Mouse (Mus musculus): Measurements from ENCODE around the gene Arsg.

The Arsg gene

GRCm38 (mm10) chr11:109549599-109550290 lies 76.6 kb downstream of the Arsg start:
- no peak for DNase-seq

GRCm38 (mm10) chr11:109553921-109554320 lies 80.7 kb downstream of the Arsg start:
- no peak for DNase-seq

DNA sequence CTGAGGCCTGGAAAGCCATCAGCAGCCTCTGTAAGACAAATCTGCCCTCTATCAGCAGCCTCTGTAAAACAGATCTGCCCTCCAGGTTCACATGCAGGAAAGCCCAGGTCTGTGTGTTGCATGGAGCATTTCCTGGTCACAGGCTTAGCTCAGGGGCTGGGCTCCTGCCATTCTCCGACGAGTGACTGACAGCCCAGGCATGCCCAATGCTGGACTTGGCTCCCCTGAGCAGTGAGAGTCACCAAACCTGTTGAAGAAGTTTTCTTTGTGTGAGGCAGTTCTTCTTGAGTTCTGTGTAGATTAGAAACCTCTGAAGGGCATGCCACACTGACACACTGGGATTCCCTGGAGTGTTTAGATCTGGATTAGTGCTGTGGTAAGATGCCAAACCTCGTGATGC lies 81.3 kb downstream of the Arsg start:
- DNase-seq, result no peak

- no peak for DNase-seq
Observed at GRCm38 (mm10) chr11:109556130-109556529, 83.0 kb downstream of the Arsg start.

GRCm38 (mm10) chr11:109557419-109557818 lies 84.2 kb downstream of the Arsg start:
- DNase-seq, result no peak

- no peak for DNase-seq
Observed at GRCm38 (mm10) chr11:109559241-109559640, 86.1 kb downstream of the Arsg start.

GRCm38 (mm10) chr11:109560793-109561257 lies 87.7 kb downstream of the Arsg start:
- no peak for DNase-seq

DNA sequence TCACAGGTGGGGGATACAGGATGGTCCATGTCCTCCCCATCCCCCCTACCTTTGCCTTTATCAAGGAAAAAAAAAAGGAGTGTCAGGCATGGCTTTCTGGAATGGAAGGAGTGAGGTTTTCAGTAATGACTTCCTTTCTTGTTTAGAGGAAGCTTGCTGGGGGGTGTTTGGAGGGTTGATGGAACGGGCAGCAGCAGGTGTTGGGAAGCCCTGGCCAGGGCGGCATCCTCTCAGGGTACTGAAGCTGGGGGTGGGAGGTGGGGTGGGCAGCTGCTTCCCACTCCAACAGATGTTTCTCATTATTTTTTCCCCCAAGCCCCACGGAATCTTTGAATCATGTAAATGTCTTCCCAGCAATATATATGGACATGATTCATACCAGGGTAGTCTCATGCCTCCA lies 88.3 kb downstream of the Arsg start:
- DNase-seq, result no peak

GRCm38 (mm10) chr11:109563708-109564107 lies 90.5 kb downstream of the Arsg start:
- DNase-seq, result no peak

DNA sequence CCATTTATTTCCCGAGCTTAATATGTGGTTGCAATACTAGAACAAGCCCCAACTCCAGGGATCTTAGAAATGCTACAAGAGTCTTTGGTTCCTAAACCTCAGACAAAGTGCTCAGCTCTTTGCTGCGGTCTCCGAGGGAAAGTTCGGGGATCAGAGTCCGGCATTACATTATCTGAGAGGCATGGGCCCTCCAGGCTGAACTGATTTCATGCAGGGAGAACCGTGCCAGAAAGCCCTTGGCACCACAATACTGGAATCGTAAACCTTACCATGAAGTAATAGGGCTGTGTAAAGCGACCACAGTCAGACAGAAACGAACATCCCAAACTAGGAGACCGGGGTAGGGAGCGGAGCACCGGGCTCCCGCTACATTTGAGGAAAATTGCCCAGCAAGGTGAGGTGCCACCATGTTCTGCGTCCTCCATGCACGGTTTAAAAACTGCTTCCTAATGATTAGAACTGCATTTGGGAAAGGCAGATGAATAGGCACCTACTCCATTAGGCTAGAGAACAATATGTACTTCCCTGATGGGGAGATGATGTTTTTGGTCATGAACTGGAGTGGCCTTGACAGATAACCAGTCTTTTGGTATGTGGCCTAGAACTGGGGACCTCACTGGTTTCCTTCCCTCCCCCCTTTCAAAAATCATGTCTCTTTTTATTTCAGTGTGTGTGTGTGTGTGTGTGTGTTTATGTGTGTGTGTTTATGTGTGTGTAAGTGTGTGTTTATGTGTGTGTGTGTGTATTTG lies 91.5 kb downstream of the Arsg start:
- DNase-seq, result no peak

- no peak for DNase-seq
Observed at GRCm38 (mm10) chr11:109569007-109569618, 95.9 kb downstream of the Arsg start.

GRCm38 (mm10) chr11:109569809-109570208 lies 96.6 kb downstream of the Arsg start:
- DNase-seq, result no peak

GRCm38 (mm10) chr11:109572051-109572450 lies 98.9 kb downstream of the Arsg start:
- no peak for DNase-seq

DNA sequence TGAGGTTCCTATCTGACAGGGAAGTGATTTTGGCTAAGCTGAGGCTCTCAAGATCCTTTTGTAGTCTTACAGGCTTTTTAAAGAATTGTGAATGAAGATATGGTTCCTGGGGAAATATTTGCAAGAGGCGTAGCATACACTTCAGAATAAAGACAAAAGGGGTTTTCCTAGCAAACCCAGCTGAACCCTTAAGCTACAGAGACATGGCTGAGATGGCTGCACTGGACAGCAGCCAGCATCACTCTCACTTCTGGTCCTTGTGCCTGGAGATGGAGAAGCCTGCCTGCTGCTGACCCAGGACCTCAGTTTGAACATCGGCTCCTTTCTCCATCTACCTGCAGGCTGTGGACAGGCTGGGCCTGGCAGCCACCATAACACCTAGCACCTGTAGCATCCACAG lies 101.4 kb downstream of the Arsg start:
- no peak for DNase-seq

DNA sequence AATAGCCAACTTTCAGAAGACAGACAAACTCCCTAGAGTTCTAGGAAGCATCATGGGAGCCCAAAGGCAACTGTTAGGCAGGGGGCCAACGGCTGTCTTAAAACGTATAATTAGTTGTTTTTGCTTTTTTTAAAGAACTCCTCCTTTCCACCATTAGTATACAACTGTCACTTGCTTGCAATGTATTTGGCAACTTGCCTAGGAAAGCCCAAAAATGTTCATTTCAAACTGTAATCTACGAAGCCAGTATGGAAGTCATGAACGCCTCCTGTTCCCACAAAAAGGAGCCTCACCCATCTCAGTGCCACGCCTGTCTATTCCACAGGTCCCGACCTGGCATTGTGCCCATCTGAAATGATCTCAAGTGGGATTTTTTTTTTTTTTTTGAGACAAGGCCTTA lies 102.7 kb downstream of the Arsg start:
- DNase-seq, result no peak

GRCm38 (mm10) chr11:109578536-109578935 lies 105.4 kb downstream of the Arsg start:
- no peak for DNase-seq

DNA sequence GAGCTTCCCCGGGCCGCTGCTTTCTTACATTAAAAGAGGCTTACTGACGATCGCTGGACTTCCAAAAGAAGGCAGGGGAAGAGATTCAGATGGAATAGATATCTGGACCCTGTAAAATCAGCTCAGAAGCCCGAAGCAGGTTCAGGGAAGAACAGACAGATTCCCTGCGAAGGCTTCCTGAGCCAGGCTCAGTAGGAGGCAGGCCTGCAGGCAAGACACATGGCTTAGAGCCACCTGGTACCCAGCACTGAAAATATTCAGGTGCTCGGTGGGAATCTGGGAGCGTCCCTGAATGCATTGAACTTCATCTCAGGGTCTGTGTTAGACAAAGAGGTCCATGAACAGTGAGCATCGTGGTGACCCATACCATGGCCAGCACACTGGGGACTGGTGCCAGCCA lies 106.8 kb downstream of the Arsg start:
- DNase-seq, result no peak

- no peak for DNase-seq
Observed at GRCm38 (mm10) chr11:109583986-109584385, 110.8 kb downstream of the Arsg start.

DNA sequence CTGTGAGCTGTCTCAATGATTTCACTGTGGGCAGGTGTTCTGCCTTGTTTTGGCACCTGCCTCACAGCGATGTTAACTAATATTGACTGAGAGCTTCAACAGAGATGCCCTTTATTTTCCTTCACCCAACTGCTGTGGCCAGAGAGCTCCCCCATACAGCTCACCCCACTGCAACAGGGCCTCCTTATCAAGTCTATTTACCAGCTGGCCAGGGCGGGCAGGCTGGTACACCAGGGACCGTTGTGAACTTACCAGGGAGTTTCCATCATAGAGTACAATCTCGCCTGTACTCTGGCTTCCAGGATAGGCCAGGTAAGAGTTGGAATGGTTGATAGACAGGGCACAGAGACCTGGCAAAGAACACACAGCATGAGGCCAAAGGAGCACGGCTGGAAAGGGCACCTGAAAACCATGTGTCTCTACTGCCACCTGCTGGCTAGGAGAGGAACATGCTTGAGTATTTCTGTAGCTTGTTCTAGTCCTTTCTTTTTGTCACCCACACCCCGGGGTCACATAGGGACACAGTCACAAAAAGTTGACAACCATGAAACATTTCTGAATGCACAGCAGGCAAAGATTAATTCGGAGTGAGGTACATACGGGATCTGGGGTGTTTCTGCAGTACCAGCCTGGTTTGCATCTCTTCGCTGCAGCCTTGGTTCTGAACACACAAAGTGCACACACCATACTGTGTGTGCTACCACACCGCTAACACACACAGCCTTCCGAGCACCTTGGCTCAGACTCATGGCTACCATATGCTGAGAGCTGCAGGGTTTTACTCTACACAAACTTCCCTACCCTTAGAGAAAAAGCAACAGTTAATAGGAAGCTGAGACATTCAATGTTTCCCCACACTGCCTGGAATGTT lies 111.9 kb downstream of the Arsg start:
- peak; percentile 61 for DNase-seq

GRCm38 (mm10) chr11:109586424-109586823 lies 113.2 kb downstream of the Arsg start:
- DNase-seq, result no peak

DNA sequence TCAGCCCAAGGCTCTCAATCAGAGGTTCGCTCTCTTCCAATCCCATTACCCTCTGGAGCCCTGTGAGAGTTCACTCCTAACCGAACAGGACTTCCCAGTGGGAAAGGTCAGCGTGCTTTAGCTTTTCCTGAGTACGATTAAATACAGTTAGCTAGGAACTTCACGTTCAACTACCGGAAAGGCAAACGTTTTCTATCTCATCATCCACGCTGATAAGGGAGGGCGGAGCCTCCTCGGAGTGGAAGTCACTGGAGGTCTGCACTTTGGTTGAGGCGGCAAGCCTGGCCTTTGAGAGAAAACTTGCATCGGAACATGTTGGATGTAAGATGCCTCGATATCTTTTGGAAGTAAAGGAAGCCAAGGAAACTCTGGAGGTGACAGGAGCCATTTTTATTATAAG lies 113.8 kb downstream of the Arsg start:
- no peak for DNase-seq

GRCm38 (mm10) chr11:109587638-109588374 lies 114.6 kb downstream of the Arsg start:
- DNase-seq, result no peak
